Mouse (Mus musculus) liver, postnatal 0 days (tissue): Measurements from ENCODE around the gene Crp.

Experiments used
- CTCF ChIP-seq: sonication (generic); IDR thresholded peaks from 2 replicates; pipeline ENCODE4 v1.5.1; 2016; ENCODE audit warnings: antibody characterized with exemption, low read depth
- EP300 ChIP-seq: IDR thresholded peaks from 2 replicates; pipeline ENCODE4 v1.6.1; 2016; ENCODE audit warnings: antibody characterized with exemption, low read depth, mild to moderate bottlenecking

DNA sequence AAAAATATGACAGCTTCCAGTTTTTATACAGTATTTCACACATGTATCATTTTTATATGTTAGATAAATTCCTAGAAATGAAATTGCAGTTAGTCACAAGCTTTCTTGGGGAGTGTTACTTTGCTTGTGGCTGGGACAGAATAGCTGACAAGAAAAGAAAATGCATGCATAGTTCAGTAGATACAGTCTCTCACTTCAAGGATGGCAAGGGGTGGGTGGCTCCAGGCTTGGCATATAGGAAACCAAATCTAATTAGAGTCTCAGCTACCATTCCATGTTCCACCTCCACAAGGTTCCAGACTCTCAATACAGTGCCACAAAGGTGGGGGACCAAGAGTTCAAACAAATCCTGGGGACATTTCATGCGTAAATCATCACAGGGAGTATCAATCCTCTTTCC, 61.7 kb downstream of the Crp start:
- TF ChIP-seq CTCF (no peak), EP300 (no peak)
